Mouse (Mus musculus) cerebellum, adult 9-11 months (tissue): ENCODE data around the gene Cbln3.

Experiments
- DNase-seq: peaks from one replicate; pipeline ENCODE4 v3.0.0; 2022

Gene Cbln3

GRCm38 (mm10) chr14:55884166-55884565 is at the start of gene Cbln3:
Gene Cbln3 (minus strand): TSS chr14:55884392.
- DNase-seq, result peak; percentile 100

GRCm38 (mm10) chr14:55933586-55933985 is 49.4 kb upstream of the Cbln3 start:
- DNase-seq, result no peak

- DNase-seq, result no peak
Observed at GRCm38 (mm10) chr14:55929263-55929997, 45.2 kb upstream of the Cbln3 start.

DNA sequence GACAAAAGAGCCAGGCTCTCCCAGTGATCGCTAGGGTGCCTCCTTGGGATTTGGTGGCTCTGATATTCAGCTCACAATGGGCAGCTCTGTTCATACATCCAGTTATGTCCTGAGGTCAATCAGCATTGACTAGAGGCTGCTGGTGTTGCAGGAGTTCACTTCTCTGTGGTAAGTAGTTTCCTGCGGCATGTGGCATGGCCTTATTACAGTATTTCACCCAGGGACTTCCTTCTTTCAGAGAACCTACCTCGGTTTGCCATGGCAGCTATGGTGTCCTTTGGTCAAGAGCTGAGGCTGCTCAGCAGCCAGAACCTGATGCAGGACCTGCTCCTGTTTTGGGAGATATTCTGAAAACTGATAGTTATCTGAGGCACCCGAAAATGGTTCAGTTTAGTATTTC is 42.7 kb upstream of the Cbln3 start:
- no peak for DNase-seq

GRCm38 (mm10) chr14:55922475-55923232 is 38.5 kb upstream of the Cbln3 start:
- no peak for DNase-seq

- peak; percentile 77 for DNase-seq
Observed at GRCm38 (mm10) chr14:55918240-55919082, 34.3 kb upstream of the Cbln3 start.

- no peak for DNase-seq
Observed at GRCm38 (mm10) chr14:55913406-55913805, 29.2 kb upstream of the Cbln3 start.

GRCm38 (mm10) chr14:55905518-55905917 is 21.3 kb upstream of the Cbln3 start:
- DNase-seq, result no peak

DNA sequence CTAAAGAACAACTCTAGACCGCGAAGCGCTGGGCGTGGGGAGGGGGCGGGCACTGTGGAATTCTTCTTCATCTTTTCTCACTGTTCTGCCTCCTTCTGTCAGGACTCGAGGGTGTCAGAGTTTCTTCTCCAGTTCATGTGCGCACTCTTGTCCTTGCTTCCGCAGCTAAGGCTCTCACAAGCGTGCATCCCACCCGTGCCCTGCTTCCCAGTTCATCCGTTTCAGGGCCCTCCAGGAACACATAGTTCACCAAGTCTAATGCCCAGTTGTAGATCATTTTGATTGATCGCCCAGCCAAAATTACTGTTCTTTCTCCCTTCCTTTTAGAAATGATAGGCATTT is 16.2 kb upstream of the Cbln3 start:
- no peak for DNase-seq

GRCm38 (mm10) chr14:55899701-55900413 is 15.7 kb upstream of the Cbln3 start, which contains the start of gene Sdr39u1:
Gene Sdr39u1 (minus strand): TSS chr14:55900293.
- peak; percentile 96 for DNase-seq

DNA sequence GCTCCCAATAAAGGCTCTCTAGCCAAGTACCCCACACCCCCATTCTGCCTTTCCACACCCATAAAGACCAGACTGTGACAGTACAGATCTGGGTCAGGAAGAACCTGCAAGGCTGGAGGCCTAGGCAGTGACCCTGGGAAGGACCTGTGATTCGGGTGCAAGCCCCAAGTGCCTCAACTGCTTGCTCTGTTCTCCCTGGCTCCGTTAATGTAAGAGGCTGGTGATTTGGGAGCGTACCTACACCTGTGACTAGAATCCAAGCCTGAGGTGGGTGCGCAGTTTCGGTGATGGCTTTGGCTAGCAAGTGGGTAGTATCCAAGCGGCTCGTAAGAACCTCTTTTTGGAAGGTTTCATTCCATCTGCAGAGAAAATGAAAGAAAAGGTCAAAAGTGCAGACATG is 14.8 kb upstream of the Cbln3 start:
- peak; percentile 58 for DNase-seq

- DNase-seq, result peak; percentile 52
Observed at GRCm38 (mm10) chr14:55897671-55898070, 13.5 kb upstream of the Cbln3 start.

GRCm38 (mm10) chr14:55886571-55887382 is 2.6 kb upstream of the Cbln3 start:
- peak; percentile 60 for DNase-seq

- DNase-seq, result no peak
Observed at GRCm38 (mm10) chr14:55885791-55886271, 1.6 kb upstream of the Cbln3 start.

- peak; percentile 85 for DNase-seq
Observed at GRCm38 (mm10) chr14:55885114-55885790, 1.1 kb upstream of the Cbln3 start.

DNA sequence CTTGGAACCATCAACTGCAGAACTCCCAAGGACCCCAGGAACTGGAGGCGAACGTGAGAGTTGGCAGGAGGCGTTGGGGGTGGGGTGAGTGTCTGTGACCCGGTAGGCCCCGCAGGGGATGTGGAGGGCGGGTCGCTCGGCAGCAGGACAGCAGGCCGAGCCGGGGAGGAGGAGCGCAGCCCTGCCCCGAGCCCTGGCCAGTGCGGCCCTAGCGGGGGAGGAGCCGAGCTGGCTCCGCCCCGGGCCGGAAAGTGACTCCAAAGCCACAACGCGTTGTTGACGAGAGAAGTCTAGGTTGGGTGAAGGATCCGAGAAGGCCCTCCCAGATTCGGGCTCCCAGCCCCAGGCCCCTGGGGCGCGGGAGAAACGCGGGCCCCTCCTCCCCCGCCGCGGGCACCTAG is 521 bp upstream of the Cbln3 start, which contains the start of gene Khnyn:
Gene Khnyn (plus strand): TSS at position 235 of the 401 bp plus-strand sequence.
- peak; percentile 97 for DNase-seq

GRCm38 (mm10) chr14:55883663-55884062 is 529 bp downstream of the Cbln3 start:
- DNase-seq, result no peak

GRCm38 (mm10) chr14:55883149-55883661 is 987 bp downstream of the Cbln3 start:
- peak; percentile 85 for DNase-seq

DNA sequence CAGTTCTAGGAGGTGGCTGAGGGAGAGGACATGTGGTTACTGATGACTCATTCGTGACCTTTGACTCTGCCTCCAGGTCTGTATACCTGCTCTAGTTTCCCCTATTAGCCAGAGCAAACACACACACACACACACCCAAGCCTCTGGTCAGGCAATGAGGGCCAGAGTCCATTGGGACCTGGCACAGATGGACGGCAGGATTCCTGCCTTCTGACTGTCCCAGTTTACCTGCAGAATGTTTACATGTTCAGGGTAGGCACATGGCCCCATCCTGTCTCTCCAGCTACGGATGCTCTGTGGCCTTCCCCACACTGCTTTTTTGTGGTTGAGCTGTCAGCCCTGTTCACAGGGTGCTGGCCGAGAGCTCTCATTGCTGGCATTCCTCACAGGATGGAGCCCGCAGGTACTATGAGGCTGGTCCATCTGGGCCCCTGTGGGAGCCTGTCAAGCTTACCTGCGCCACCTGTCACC is 2.0 kb downstream of the Cbln3 start:
- DNase-seq, result peak; percentile 99

DNA sequence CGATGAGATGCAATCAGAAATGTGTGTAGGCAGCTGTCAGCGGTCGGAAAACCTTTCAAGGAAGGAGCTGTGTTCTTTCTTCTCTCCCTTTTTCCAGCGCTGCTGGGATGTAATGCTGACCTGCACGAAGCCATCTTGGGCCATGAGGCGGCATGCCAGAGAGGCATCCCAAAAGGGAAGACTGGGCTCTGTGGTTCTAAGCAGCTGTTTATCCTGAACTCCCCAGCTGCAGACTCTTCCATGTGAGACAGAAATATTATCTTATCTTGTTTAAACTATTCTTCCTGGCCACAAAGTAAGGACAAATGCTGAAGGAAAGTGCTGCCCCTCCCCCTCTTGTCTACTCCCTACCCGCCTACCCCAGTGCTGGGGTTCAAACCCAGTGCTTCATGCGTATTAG is 3.2 kb downstream of the Cbln3 start:
- DNase-seq, result peak; percentile 56
